Mouse (Mus musculus): ENCODE data around the gene Fam107a.

DNA sequence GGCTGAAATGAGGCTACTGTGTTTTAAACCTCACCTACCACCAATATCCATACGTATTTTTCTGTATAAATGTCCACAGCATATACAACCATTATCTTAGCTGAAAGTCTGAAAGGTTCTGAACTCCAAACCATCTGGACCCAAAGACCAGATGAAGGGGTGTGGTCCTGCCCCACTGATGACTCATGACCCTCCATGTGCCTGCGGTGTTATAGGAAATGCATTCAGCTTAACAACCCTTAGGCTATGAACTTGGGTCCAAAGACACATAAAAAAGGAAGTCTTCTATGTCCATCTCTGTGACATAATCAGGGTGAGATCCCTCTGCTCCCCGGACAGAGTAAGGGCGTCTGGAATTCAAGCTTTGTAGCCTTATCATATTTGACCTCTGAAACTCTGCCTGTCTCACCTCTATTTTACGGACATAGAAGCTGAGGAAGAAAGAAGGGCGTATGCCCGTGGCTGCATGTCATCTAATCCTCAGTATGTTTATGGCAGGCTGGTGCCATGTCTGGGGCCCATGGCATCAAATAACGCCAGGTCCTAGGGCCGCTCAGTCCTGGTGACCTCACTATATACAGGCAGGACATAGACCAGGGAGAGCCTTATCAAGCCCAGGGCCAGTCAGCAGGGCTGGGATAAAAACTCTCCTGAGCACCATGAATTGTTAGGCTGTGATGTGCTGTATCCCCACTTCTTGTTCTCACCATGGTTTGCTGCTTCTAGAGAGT is 67.5 kb downstream of the Fam107a start:
- TF ChIP-seq CTCF (IDR thresholded peaks at IDR 0.05), result no peak
- TF ChIP-seq EP300 (IDR thresholded peaks at IDR 0.05), result no peak
